Mouse (Mus musculus): ENCODE data around the gene Pnrc2.
A peak's percentile ranks its signal among the peaks of the same experiment; 100 is the strongest.

Pnrc2 gene

DNA sequence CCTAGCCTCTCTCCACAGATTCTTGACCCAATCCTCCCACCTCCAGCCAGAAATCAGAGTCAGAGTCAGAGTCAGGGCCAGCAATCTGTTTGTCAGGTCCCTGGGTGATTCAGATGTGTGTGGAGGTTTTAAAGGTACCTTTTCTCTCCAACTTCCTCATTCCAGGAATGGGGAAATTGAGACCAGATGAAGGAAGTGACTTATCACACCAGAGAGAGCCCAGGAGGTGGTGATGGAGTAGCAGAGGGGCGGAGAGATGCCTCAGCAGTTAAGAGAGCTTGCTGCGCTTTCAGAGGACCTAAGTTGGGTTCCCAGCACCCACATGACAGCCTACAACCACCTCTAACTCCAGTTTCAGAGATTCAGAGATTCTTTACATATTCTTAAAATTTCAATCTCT is 17.9 kb upstream of the Pnrc2 start:
- DNase-seq (ENCODE audit: low read depth) = no peak

DNA sequence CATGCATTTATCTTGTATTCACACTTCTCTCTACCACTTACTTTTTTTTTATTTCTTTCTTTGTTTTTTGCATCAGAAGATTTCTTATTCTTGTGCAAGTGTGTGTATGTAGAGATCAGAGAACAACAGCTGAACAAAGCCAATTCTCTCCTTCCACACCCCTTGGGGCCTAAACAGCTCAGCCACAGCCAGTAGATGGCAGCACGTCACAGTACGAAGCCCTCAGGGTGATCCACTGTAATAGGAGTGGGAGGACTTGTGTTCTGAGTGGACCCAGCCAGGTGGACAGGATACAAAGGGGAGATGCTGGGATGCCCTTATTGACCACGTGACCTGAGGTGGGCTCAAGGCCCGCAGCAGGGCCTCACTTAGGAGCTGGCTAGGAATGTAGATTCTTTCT is 16.2 kb upstream of the Pnrc2 start:
- peak; percentile 89 for DNase-seq (ENCODE audit: low read depth)

DNA sequence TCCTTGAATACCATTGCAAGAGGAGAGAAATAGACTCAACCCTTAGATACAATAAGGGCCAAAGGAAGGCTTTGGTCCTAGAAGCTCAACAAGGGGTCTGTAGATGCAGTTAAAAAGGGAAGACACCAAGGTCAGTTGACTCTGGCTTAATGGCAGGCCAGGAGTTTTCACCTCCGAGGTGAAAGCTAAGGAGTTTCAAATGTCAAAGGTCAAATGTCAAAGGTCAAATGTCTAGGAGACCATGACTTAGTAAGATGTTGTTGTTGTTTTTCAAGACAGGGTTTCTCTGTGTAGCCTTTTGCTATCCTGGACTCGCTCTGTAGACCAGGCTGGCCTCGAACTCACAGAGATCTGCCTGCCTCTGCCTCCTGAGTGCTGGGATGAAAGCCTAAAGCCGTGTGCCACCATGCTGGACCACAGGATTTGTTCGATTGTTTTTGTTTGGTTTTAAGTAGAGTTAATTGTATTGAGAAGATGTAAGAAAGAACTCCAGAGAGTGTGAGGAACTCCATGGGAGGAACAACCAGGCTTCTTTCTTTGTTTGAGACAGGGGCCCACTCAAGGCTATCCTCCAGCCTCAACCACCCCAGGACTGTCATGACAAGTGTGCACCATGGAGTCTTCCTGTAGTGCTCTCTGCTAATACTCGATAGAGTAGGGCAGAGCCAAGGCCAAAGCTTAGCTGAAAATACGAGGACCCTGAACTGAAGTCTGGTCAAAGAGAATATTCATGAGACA is 15.7 kb upstream of the Pnrc2 start:
- no peak for DNase-seq (ENCODE audit: low read depth)

DNA sequence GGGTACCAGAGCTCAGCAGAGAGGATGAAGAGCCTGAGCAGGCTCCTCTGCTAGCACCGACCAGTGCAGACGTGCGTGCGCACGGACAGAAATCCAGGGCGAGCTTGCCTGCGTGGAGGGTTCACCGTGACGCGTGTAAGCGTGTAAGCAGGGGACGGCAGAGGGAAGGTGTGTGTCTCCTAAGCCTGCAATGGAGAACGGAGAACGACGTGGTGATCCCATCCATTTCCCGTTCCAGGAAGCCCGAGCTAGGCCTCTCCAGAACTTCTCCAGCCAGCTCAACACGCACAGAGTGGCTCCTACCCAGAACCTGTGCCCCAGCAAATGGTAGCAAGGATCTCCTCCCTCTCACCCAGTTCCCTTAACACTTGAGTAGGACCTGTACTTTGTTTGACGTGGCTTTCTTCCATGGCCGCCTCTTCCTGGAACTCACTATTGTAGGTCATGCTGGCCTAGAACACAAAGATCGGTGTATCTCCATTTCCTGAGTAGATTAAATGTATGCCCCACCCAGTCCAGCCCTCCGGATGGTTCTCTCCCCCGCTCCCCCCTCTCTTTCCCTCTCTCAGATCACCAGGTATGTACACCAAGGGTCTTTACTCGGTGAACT is 14.9 kb upstream of the Pnrc2 start:
- no peak for DNase-seq (ENCODE audit: low read depth)

DNA sequence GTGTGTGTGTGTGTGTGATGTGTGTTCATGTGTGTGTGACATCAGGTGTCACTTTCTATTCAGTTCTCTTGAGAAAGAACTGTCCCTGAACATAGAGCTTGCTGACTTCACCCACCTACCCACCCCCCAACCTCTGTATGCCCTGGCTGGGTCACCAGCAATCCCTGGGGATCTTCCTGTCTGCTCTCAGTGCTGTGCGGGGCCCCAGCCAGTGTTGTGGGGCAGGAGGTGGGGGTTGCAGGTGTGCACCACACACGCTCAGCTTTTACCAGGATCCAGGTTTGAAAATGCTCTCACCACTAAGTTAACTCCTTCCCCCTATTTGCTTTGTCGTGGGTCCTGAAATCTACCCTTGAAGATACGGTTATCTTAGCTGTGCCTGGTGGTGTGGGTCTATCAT is 12.5 kb upstream of the Pnrc2 start:
- DNase-seq (ENCODE audit: low read depth) = no peak

DNA sequence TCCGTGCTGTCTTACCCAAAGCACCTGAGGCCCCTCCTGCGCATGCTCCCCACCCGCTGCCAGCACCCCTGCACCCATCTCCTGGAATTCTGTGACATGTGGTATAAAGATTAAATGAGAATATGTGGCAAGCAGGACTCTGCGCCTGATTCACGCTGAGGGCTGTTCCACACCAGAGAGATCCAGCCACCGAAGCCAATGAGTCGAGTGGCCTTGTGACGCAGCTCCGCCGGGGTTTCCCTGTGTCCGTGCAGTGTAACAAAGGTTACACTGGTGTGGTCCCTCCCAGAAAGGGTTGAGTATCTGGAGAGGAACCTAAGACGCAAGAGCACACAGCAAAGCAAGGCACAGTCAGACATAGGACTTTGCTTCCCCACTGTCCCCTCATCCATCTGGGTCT is 12.0 kb upstream of the Pnrc2 start:
- no peak for DNase-seq (ENCODE audit: low read depth)

DNA sequence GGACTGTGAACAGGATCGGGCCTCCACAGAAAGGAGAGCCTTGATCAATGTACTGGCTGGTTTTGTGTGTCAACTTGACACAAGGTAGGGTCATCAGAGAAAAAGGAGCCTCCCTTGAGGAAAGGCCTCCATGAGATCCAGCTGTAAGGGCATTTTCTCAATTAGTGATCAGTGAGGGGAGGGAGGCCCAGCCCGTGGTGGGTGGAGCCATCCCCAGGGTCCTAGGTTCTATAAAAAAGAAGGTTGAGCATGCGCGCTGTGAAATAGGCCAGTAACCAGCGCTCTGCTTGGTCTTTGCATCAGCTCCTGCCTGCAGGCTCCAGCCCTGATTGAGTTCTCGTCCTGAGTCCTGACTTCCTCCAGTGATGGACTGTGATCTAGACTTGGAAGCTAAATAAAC is 10.9 kb upstream of the Pnrc2 start:
- DNase-seq (ENCODE audit: low read depth) = no peak

DNA sequence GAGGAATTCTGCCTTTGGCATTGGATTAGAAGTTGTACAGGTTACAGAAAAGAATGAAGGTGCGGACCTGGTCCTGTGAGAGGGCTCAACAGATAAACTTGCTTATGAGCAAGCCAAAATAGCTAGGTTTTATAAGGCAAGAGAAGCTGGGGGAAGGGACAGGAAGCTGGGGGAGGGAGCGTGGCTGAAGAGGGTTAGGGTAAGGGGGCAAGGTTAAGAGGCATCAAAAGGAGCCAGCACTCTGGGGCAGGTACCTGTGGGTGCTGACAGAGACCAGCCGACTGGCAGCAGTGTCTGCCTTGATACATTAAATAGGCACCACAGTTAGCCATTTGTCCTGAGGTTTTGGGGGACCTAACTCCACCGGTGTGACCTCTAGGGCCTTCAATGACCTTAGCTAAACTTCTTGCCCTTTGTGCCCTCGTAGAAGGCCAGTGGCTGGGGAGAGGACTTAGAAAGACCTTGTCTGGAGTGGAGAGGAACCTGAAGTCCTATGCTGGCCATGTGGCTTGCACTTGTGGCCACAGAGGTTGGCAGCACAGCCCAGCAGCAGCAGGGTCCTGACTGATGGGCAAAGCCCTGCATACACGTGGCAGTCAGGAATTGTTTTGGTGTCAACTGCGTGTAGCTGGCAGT is 10.3 kb upstream of the Pnrc2 start:
- peak; percentile 55 for DNase-seq (ENCODE audit: low read depth)

DNA sequence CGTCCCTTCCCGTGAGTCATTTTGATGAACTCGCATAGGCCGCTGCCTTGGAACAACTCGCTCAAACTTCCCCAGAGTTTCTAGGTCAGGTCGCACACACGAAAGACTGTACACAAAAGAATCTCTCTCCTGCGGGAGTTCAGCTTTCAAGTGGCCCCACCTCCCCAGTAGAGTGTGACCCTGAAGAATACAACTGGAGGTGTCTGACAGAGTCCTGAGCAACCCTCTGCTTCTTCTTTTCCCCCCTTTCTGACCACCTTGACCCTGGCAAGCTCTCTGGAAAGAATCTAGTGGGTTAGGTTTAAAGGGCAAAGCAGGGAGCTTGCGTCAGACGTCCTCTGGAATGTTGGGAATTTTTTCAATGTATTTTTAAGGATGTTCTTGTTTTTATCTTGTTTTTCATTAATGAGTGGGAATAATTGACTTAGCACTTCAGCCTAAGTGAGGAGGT is 9.8 kb upstream of the Pnrc2 start:
- peak; percentile 36 for DNase-seq (ENCODE audit: low read depth)

DNA sequence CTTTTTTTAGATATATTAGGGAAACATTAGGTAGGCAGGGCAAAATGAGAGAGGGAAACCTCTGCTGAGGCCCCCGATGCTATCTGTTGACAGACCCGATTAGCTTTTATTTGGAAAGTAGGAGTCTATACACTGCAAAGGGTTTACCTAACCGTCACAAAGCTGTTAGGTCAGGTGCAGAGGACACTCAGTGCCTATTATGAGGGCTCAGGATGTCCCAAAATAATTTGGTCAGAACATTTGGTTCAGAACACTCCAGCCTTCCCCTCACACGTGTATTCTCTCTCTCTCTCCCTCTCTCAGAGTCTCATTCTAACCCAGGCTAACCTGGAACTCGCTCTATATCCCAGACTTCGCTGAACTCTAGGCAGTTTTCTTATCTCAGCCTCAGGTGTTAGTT is 8.4 kb upstream of the Pnrc2 start:
- DNase-seq (ENCODE audit: low read depth) = no peak

DNA sequence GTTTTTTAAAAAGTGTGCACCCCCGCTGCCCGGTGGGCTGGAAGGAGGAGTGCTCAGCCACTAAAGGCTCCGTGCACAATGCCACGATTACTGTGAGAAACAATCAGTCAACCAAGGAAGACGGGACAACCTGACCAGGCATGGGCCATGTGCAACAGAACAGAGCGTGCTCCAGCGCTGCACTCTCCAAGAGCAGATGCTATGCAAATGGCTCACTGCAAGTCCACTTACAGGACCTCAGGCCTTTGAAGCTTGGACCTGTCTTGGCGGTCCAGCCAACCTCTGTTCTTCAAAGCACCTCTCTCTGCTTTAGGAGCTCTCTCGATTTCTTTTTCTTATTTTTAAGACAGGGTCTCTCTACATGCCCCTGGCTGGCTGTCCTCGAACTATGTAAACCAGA is 6.9 kb upstream of the Pnrc2 start:
- no peak for DNase-seq (ENCODE audit: low read depth)

DNA sequence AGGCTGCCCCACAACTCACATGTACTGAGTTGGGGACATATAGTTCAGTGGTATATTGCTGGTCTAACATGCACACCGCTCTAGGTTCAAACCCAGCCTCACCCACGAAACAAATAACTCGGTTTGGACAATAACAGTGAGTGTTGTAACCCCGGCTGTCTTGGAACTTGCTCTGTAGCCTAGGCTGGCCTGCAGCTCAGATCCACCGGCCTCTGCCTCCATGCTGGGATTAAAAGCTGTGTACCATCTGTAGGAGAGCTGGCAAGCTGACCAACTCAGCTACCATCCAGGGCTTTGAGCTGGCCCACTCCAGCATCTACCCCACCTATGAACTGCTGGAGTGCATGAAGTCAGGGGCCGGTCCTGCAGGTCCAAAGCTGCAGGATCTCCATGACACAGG is 6.4 kb upstream of the Pnrc2 start:
- no peak for DNase-seq (ENCODE audit: low read depth)

DNA sequence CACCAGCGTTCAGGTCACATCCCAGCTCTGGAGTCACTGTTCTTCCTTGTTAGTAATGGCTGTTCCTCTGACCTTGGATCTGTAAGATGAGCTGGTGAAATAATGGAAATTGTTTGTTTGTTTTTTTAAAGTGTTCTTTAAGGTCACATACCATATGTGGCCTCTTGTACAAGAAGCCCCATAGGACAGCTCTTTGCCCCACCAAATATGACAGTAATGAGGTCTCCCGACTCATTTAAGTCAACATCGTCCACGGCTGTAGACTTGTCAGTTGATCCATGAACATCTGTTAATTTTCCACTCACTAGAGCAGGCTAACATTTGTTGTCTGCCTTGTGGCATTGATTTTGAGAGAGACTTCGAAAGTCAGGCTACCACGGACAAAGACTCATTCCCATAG is 5.4 kb upstream of the Pnrc2 start:
- DNase-seq (ENCODE audit: low read depth) = no peak

DNA sequence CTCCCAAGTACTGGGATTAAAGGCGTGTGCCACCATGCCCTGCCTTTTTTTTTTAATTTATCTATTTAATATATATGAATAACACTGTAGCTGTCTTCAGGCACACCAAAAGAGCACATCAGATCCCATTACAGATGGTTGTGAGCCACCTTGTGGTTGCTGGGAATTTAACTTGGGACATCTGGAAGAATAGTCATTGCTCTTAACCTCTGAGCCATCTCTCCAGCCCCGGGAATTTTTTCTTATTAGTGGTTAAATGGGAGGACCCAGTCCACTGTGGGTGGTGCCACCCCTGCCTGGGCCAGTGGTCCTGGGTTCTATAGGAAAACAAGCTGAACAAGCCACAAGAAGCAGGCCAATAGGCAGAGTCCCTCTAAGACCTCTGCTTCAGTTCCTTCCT is 4.1 kb upstream of the Pnrc2 start:
- DNase-seq (ENCODE audit: low read depth) = peak; percentile 37

DNA sequence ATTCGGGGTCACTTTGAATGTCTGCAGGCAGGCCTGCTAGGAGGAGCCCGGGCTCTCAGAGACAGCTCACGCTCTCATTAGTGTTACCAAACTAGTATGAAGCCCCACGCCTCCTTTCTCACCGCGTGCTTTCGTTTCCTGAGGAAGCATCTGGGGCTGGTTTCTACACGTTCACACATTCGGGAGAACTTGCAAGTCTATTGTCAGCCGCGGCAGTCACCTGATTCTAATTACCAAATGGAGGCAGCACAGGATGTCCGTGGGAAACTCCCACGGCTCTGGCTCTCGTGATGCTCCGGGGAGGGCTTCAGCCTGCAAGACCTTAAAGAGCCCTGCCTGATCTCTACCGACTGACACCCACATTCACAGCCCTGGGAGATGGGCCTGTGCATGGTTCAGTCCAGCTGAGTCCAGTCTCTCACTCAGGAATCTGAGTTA is 3.0 kb upstream of the Pnrc2 start:
- DNase-seq (ENCODE audit: low read depth) = peak; percentile 98

DNA sequence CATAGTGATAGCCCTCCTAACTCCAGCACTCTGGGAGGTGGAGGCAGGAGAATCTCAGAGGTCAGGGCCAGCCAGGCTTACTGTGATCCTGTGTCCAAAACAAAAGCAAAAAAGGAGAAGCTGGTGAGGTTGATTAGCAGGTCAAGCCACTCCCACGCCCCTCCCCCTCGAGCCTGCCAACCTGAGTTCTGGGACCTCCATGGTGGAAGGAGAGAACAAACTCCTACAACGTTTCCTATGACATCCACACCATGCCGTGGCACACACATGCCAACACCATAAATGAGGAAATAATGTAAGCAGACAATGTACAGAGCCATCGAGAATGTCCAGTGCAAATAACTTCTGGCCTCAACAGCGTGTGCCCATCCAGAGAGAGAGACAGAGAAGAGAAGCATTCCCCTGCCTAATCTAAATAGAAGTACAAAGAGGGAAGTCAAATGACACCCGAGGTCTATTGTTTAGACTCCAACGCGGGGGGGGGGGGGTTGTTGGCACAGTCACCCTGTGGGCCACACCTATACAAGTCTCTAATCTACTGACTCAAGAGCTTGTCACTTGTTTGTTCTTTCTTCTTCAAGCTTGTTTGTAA is 2.4 kb upstream of the Pnrc2 start:
- no peak for DNase-seq (ENCODE audit: low read depth)

DNA sequence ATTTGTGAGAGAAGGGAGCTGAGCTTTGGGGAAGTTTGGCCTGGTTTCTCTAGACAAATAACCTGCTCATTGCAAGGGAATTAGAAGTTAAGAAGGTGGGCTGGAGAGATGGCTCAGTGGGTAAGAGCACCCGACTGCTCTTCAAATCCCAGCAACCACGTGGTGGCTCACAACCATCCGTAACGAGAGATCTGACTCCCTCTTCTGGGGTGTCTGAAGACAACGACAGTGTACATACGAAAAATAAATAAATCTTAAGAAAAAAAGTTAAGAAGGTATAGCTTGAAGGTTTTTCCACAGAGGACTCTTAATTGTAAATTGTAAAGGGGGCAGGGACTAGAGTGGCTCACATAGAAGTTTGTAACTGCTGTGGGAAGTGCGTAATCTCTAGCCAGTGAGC is 1.9 kb upstream of the Pnrc2 start:
- peak; percentile 63 for DNase-seq (ENCODE audit: low read depth)

DNA sequence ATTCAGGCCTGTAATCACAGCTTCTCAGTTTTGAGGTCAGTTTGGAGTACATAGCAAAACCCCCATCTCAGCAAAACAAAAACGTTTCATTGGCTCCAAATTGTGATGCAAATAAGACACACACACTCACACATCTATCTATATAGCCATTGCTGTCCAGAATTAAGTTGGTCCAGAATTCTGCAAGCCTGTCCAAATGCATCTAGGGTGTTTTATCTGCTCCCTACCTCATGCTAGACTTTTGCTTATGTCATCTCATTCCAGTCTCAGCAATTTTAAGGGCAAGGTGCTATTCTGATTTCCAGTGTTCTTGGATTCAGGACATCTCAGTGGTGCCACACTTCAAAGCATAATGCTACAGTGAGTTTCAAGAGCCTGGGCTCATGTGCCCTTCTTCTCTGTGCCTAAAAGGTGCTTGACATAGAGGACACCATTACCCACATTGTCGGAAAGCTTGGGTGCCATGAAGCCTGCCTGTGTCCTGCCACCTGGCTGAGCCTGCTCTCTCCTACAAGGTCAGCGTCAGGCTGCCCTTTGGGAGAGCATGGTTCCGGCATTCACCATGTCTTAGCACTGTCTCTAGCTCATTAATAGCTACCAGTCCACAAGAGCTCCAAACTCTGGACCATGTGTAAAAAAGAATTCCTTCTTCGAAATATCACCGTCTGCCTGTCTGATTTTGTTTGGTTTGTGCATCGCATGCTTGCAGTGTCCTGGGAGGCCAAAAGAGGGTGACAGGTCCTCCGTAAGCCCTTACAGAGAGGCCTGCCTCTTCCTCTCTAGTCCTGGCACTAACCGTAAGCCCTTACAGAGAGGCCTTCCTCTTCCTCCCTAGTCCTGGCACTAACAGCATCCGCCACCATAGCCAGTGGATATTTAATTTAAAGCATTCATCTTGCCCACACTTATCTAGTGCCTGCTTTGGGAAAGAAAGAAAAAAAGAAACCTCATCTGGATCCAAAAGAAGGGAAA is 1.2 kb upstream of the Pnrc2 start:
- DNase-seq (ENCODE audit: low read depth) = peak; percentile 48

DNA sequence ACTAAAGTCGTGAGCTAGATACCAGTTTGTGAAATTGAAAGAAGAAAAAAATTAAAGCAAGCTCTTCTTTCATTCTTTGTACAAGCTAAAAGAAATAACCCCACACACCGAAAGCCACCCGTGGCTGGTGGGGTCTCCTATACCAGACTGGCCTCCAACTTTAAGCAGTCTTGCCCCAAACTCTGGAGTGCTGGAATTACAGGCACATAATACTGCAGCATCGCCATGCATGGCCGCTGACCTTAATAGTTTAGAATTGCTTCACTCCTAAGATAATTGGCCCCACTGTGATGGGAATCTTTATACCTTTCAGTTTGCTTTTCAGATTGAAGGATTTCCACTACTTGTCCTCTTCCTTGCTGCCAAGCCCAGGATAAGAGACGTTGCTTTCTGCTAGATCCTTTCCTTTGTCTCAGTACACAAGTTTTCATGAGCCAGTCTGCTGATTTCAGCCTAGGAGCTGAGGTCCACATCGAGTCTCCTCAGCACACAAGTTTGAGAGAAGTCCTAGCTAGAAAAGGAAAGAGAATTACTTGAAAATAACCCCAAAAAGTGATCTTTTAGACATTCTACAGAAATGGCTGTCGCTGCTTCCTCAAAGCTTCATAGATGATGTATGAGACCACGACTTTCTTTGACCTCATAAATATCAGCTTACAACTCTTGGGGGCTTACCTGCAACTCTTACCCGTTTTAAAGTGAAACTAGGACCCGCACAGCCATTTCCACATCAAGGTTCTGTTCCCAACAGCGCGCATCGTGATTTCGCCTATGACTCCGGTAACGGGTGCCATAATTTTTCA is 860 bp downstream of the Pnrc2 start:
- DNase-seq (ENCODE audit: low read depth) = no peak

DNA sequence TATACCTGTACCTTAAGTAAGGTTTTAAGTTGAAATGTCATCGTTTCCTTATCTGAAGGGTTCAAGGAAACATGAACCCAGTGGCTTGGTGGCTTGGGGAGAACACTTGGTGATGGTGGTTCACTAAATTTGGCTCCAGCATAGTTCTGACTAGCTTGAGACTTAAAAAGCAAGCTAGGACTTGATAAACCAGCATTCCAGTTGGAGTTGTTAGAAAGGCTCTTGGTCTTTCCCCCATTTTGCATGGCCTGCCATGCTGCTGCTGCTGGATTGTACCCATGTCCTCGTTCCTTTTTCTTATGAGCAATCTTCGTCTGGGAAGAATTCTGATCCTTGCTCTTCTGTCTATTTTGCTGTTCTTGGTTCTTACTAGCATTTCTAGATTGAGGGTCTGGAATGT is 1.6 kb downstream of the Pnrc2 start:
- peak; percentile 44 for DNase-seq (ENCODE audit: low read depth)

Data from induced T-regulatory cell, adult 2 months (primary cell).